Mouse (Mus musculus): Measurements from ENCODE around the gene Zswim9. TPM values are rescaled to one million over a fixed set of nuclear protein-coding genes. Genes with fewer than 3 reads are reported as not detected.
"Not testable (repeated sequence)": the region's sequence is repeated elsewhere in the genome, so short reads cannot be mapped to it uniquely, and the experiment has no call there.

Gene Zswim9
- polyA plus RNA-seq, 1 experiment from 2014 or later = 4.7 TPM

GRCm38 (mm10) chr7:13278957-13279356 lies 436 bp upstream of the Zswim9 start:
- H3K9me3 ChIP-seq (ENCODE audit: control insufficient read depth, low read length); H3K4me1 ChIP-seq (replicated peaks; ENCODE audit: control insufficient read depth, insufficient read depth, low read length); DNase-seq (ENCODE audit: low spot score); H3K4me2 ChIP-seq (ENCODE audit: low read length); H3K27me3 ChIP-seq (replicated peaks; ENCODE audit: control insufficient read depth, insufficient read depth, low read length): not testable (repeated sequence)
- peak; percentile 65 for ATAC-seq (replicated peaks; ENCODE audit: low FRiP score, low TSS enrichment, low read depth)
- Histone ChIP-seq H3K9ac (ENCODE audit: low read length) (peak overlapping the region; percentile 38), H3K27ac (ENCODE audit: low read depth) (peak overlapping the region; percentile 68; the same call in 1 of the 2 replicates), H3K36me3 (ENCODE audit: control insufficient read depth, insufficient read depth, low read length) (peaks cover 52% of the 10 kb centered on the region), H3K4me3 (ENCODE audit: low read depth, low read length) (peak overlapping the region; percentile 49)
- WGBS = under 1% methylated on average over 13 of the region's 29 CpGs

GRCm38 (mm10) chr7:13277833-13278232 lies 688 bp downstream of the Zswim9 start:
- Histone ChIP-seq H3K4me1 (replicated peaks; ENCODE audit: control insufficient read depth, insufficient read depth, low read length) (0 out of 2 replicates have a peak, but pooled peaks cover 4% of the 10 kb centered on the region), H3K36me3 (ENCODE audit: control insufficient read depth, insufficient read depth, low read length) (peaks cover 46% of the 10 kb centered on the region), H3K27ac (ENCODE audit: low read depth) (peak overlapping the region; percentile 68; the same call in 1 of the 2 replicates), H3K27me3 (replicated peaks; ENCODE audit: control insufficient read depth, insufficient read depth, low read length) (no peaks in the 10 kb centered on the region), H3K9me3 (ENCODE audit: control insufficient read depth, low read length) (no peaks in the 10 kb centered on the region), H3K4me3 (ENCODE audit: low read depth, low read length) (peak overlapping the region; percentile 49), H3K4me2 (ENCODE audit: low read length) (peak overlapping the region; percentile 73), H3K9ac (ENCODE audit: low read length) (peak overlapping the region; percentile 72)
- 37% methylated on average over 2 of the region's 2 CpGs for WGBS
- DNase-seq (ENCODE audit: low spot score) (no peak), ATAC-seq (replicated peaks; ENCODE audit: low FRiP score, low TSS enrichment, low read depth) (no peak)

GRCm38 (mm10) chr7:13277081-13277480 lies 1.4 kb downstream of the Zswim9 start, which contains the start of gene Lig1:
Lig1 (plus strand) TSS chr7:13277283.
- WGBS = 97% methylated on average over 16 of the region's 16 CpGs
- peak within 1 kb of the TSS; percentile 49 for H3K4me3 ChIP-seq (ENCODE audit: low read depth, low read length)
- 0 out of 2 replicates have a peak, but pooled peaks cover 4% of the 10 kb centered on the region for H3K4me1 ChIP-seq (replicated peaks; ENCODE audit: control insufficient read depth, insufficient read depth, low read length)
- ATAC-seq (replicated peaks; ENCODE audit: low FRiP score, low TSS enrichment, low read depth) = no peak
- H3K9me3 ChIP-seq (ENCODE audit: control insufficient read depth, low read length) = no peaks in the 10 kb centered on the region
- H3K9ac ChIP-seq (ENCODE audit: low read length) = peak within 1 kb of the TSS; percentile 72
- no peaks in the 10 kb centered on the region for H3K27me3 ChIP-seq (replicated peaks; ENCODE audit: control insufficient read depth, insufficient read depth, low read length)
- peaks cover 42% of the 10 kb centered on the region for H3K36me3 ChIP-seq (ENCODE audit: control insufficient read depth, insufficient read depth, low read length)
- peak within 1 kb of the TSS; percentile 73 for H3K4me2 ChIP-seq (ENCODE audit: low read length)
- H3K27ac ChIP-seq (ENCODE audit: low read depth) = peak within 1 kb of the TSS; percentile 68; the same call in 1 of the 2 replicates
- no peak for DNase-seq (ENCODE audit: low spot score)

GRCm38 (mm10) chr7:13271704-13272103 lies 6.8 kb downstream of the Zswim9 start:
- no peak overlapping the region for H3K4me2 ChIP-seq (ENCODE audit: low read length)
- 61% methylated on average over 1 of the region's 1 CpGs for WGBS
- ATAC-seq (replicated peaks; ENCODE audit: low FRiP score, low TSS enrichment, low read depth) = no peak
- no peak overlapping the region for H3K27ac ChIP-seq (ENCODE audit: low read depth)
- no peak for DNase-seq (ENCODE audit: low spot score)
- H3K27me3 ChIP-seq (replicated peaks; ENCODE audit: control insufficient read depth, insufficient read depth, low read length) = no peaks in the 10 kb centered on the region
- H3K4me3 ChIP-seq (ENCODE audit: low read depth, low read length) = no peak overlapping the region
- H3K9ac ChIP-seq (ENCODE audit: low read length) = no peak overlapping the region
- H3K9me3 ChIP-seq (ENCODE audit: control insufficient read depth, low read length) = no peaks in the 10 kb centered on the region
- no peaks in the 10 kb centered on the region for H3K4me1 ChIP-seq (replicated peaks; ENCODE audit: control insufficient read depth, insufficient read depth, low read length)
- peaks cover 23% of the 10 kb centered on the region for H3K36me3 ChIP-seq (ENCODE audit: control insufficient read depth, insufficient read depth, low read length)

GRCm38 (mm10) chr7:13269394-13269793 lies 9.1 kb downstream of the Zswim9 start:
- ATAC-seq (replicated peaks; ENCODE audit: low FRiP score, low TSS enrichment, low read depth) (no peak), DNase-seq (ENCODE audit: low spot score) (no peak)
- Histone ChIP-seq H3K4me2 (ENCODE audit: low read length) (no peak overlapping the region), H3K36me3 (ENCODE audit: control insufficient read depth, insufficient read depth, low read length) (peaks cover 5% of the 10 kb centered on the region), H3K4me1 (replicated peaks; ENCODE audit: control insufficient read depth, insufficient read depth, low read length) (no peaks in the 10 kb centered on the region), H3K27ac (ENCODE audit: low read depth) (no peak overlapping the region), H3K9ac (ENCODE audit: low read length) (no peak overlapping the region), H3K27me3 (replicated peaks; ENCODE audit: control insufficient read depth, insufficient read depth, low read length) (no peaks in the 10 kb centered on the region), H3K9me3 (ENCODE audit: control insufficient read depth, low read length) (no peaks in the 10 kb centered on the region), H3K4me3 (ENCODE audit: low read depth, low read length) (no peak overlapping the region)
- WGBS = 78% methylated on average over 11 of the region's 11 CpGs

GRCm38 (mm10) chr7:13268749-13269260 lies 9.7 kb downstream of the Zswim9 start:
- H3K4me3 ChIP-seq (ENCODE audit: low read depth, low read length) = no peak overlapping the region
- H3K9me3 ChIP-seq (ENCODE audit: control insufficient read depth, low read length) = no peaks in the 10 kb centered on the region
- H3K4me1 ChIP-seq (replicated peaks; ENCODE audit: control insufficient read depth, insufficient read depth, low read length) = no peaks in the 10 kb centered on the region
- no peaks in the 10 kb centered on the region for H3K27me3 ChIP-seq (replicated peaks; ENCODE audit: control insufficient read depth, insufficient read depth, low read length)
- H3K4me2 ChIP-seq (ENCODE audit: low read length) = no peak overlapping the region
- H3K9ac ChIP-seq (ENCODE audit: low read length) = no peak overlapping the region
- whole genome bisulfite sequencing = 89% methylated on average over 4 of the region's 4 CpGs
- H3K36me3 ChIP-seq (ENCODE audit: control insufficient read depth, insufficient read depth, low read length) = no peaks in the 10 kb centered on the region
- DNase-seq (ENCODE audit: low spot score) (no peak), ATAC-seq (replicated peaks; ENCODE audit: low FRiP score, low TSS enrichment, low read depth) (no peak)
- H3K27ac ChIP-seq (ENCODE audit: low read depth) = no peak overlapping the region

- Histone ChIP-seq H3K9me3 (ENCODE audit: control insufficient read depth, low read length) (no peaks in the 10 kb centered on the region), H3K9ac (ENCODE audit: low read length) (no peak overlapping the region), H3K36me3 (ENCODE audit: control insufficient read depth, insufficient read depth, low read length) (no peaks in the 10 kb centered on the region), H3K27ac (ENCODE audit: low read depth) (no peak overlapping the region), H3K4me2 (ENCODE audit: low read length) (no peak overlapping the region), H3K4me1 (replicated peaks; ENCODE audit: control insufficient read depth, insufficient read depth, low read length) (no peaks in the 10 kb centered on the region), H3K27me3 (replicated peaks; ENCODE audit: control insufficient read depth, insufficient read depth, low read length) (no peaks in the 10 kb centered on the region), H3K4me3 (ENCODE audit: low read depth, low read length) (no peak overlapping the region)
- DNase-seq (ENCODE audit: low spot score) (no peak), ATAC-seq (replicated peaks; ENCODE audit: low FRiP score, low TSS enrichment, low read depth) (no peak)
- 73% methylated on average over 2 of the region's 2 CpGs for WGBS
These were observed 14.1 kb downstream of the Zswim9 start for GRCm38 (mm10) chr7:13264396-13264795.

- no peaks in the 10 kb centered on the region for H3K9me3 ChIP-seq (ENCODE audit: control insufficient read depth, low read length)
- H3K27me3 ChIP-seq (replicated peaks; ENCODE audit: control insufficient read depth, insufficient read depth, low read length) = no peaks in the 10 kb centered on the region
- no peak overlapping the region for H3K4me3 ChIP-seq (ENCODE audit: low read depth, low read length)
- no peaks in the 10 kb centered on the region for H3K4me1 ChIP-seq (replicated peaks; ENCODE audit: control insufficient read depth, insufficient read depth, low read length)
- H3K27ac ChIP-seq (ENCODE audit: low read depth) = no peak overlapping the region
- WGBS = 82% methylated on average over 5 of the region's 5 CpGs
- no peak overlapping the region for H3K4me2 ChIP-seq (ENCODE audit: low read length)
- ATAC-seq (replicated peaks; ENCODE audit: low FRiP score, low TSS enrichment, low read depth) (no peak), DNase-seq (ENCODE audit: low spot score) (no peak)
- H3K9ac ChIP-seq (ENCODE audit: low read length) = no peak overlapping the region
- no peaks in the 10 kb centered on the region for H3K36me3 ChIP-seq (ENCODE audit: control insufficient read depth, insufficient read depth, low read length)
These were observed 14.7 kb downstream of the Zswim9 start for GRCm38 (mm10) chr7:13263851-13264250.
